Mouse (Mus musculus) hindbrain, embryonic 11.5 days (tissue): ENCODE measurements around the gene Slc26a10. TPM values are rescaled to one million over a fixed set of nuclear protein-coding genes. Genes with fewer than 3 reads are reported as not detected.
A peak's percentile ranks its signal among the peaks of the same experiment; 100 is the strongest.

Source experiments
- ATAC-seq: fragments of 200-750 bp; cut with Nextera tagmentation; 2 replicates; pipeline ENCODE4 v1.8.0; 2017; ENCODE audit warnings: mild to moderate bottlenecking, moderate TSS enrichment, moderate library complexity; ENCODE audit not compliant: low FRiP score
- DNase-seq: peaks from one replicate; pipeline ENCODE4 v3.0.0-alpha.2; 2015; ENCODE audit warnings: low spot score
- H3K27ac ChIP-seq: fragments of 300-500 bp; sonication (generic); 2 replicates; pipeline ENCODE4 v1.5.1; 2014; ENCODE audit warnings: mild to moderate bottlenecking, low read depth, low read length
- H3K27me3 ChIP-seq: fragments of 300-500 bp; sonication (generic); 2 replicates; pipeline ENCODE4 v1.6.1; 2014; ENCODE audit warnings: mild to moderate bottlenecking, low read length, moderate library complexity, mixed read lengths; ENCODE audit not compliant: control insufficient read depth, insufficient read depth
- H3K36me3 ChIP-seq: fragments of 300-500 bp; sonication (generic); 2 replicates; pipeline ENCODE4 v1.6.1; 2014; ENCODE audit warnings: mild to moderate bottlenecking, low read length, moderate library complexity, mixed read lengths; ENCODE audit not compliant: control insufficient read depth, insufficient read depth
- H3K4me1 ChIP-seq: fragments of 300-500 bp; sonication (generic); replicated peaks from 2 replicates; pipeline ENCODE4 v1.6.1; 2014; ENCODE audit warnings: low read length, mixed read lengths; ENCODE audit not compliant: control insufficient read depth, insufficient read depth
- H3K4me2 ChIP-seq: fragments of 300-500 bp; sonication (generic); replicated peaks from 2 replicates; pipeline ENCODE4 v1.6.1; 2014; ENCODE audit warnings: mild to moderate bottlenecking, low read depth, low read length
- H3K4me3 ChIP-seq: fragments of 300-500 bp; sonication (generic); 2 replicates; pipeline ENCODE4 v1.5.1; 2014; ENCODE audit warnings: low read depth, low read length
- H3K9ac ChIP-seq: fragments of 300-500 bp; sonication (generic); 2 replicates; pipeline ENCODE4 v1.6.1; 2014; ENCODE audit warnings: low read depth, low read length
- H3K9me3 ChIP-seq: fragments of 300-500 bp; sonication (generic); 2 replicates; pipeline ENCODE4 v1.6.1; 2016; ENCODE audit warnings: low read length; ENCODE audit not compliant: control insufficient read depth
- WGBS: fragments of 180-500 bp; shearing (Covaris S2); extraction: QIAGEN DNeasy Blood & Tissue Kit; methylation state at CpG from one replicate; pipeline ENCODE4 v1.1.7; 2014; 5-methylcytosine and 5-hydroxymethylcytosine counted together
- polyA plus RNA-seq: library from polyadenylated mRNA; unstranded; fragments of >200 nt; fragmentation: Nextera tagmentation; extraction: Ambion mirVana; gene quantifications from 2 replicates; pipeline ENCODE4 v1.2.1, GENCODE M21; 2014

The Slc26a10 gene
- polyA plus RNA-seq, 1 experiment from 2014 or later: 0.73 TPM

DNA sequence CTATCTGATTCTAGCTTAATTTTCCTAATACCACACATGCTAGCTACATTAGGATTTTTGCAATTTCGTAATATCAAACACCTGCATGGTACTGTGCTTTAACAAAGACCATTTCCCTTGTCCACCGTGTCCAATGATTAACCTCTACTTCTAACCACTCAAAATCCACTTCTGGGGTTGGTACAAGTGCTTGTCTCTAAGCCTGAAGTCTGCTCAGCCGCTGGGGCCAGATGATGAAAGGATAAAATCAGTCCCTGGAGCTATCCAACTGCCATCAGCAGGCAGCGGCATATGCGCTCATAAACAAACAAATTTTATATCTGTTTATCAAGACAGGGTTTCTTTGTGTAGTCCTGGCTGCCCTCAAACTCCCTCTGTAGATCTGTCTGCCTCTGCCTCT, 24.1 kb upstream of the Slc26a10 start:
- H3K4me2 ChIP-seq: no peak overlapping the region
- no peak for DNase-seq
- no peak for ATAC-seq
- WGBS: 94% methylated on average over 5 of the region's 5 CpGs
- H3K9ac ChIP-seq: no peak overlapping the region
- H3K4me1 ChIP-seq: no peaks in the 10 kb centered on the region
- H3K9me3 ChIP-seq: no peaks in the 10 kb centered on the region
- H3K27ac ChIP-seq: no peak overlapping the region
- H3K4me3 ChIP-seq: no peak overlapping the region
- no peaks in the 10 kb centered on the region for H3K27me3 ChIP-seq
- H3K36me3 ChIP-seq: 0 out of 2 replicates have a peak, but pooled peaks cover 4% of the 10 kb centered on the region

DNA sequence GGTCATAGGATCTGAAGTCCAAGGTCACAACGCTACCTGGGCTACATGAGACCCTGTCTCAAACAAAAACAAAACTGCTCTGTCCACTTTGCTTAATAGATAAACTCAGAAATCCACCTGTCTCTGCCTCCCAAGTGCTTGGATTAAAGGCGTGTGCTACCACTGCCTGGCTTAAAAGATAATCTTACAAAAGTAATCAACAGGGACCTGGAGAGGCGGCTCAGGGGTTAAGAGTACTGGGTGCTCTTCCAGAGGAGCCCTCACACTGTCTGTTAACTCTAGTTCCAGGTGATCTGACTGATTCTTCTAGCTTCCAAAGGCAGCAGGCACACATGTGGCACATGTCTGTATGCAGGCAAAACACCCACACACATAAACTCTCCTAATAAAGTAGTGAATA, 22.7 kb upstream of the Slc26a10 start:
- Histone ChIP-seq H3K27me3 (no peaks in the 10 kb centered on the region), H3K4me2 (no peak overlapping the region), H3K4me3 (no peak overlapping the region), H3K36me3 (0 out of 2 replicates have a peak, but pooled peaks cover 4% of the 10 kb centered on the region), H3K27ac (no peak overlapping the region), H3K9me3 (no peaks in the 10 kb centered on the region), H3K9ac (no peak overlapping the region), H3K4me1 (no peaks in the 10 kb centered on the region)
- ATAC-seq (no peak), DNase-seq (no peak)
- WGBS: 97% methylated on average over 3 of the region's 3 CpGs

DNA sequence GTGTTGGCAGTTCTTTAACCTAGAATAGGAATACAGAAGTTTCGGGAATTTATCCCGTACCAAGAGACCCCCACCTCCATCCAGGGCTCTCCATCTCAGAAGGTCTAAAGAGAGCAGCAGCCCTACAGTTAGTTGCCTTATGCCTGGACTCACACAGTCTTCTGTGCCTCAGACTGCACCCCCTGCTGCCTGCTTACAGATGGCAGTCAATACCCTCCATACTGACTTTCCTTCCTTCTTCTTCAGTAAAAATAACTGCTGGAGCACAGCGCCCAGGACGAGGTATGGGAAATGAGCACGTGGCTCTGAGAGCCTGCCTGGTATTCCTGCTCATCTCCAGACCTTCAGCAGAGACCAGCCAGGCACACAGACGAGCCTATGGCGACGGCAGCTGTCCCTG, 19.8 kb upstream of the Slc26a10 start:
- Histone ChIP-seq H3K9me3 (no peaks in the 10 kb centered on the region), H3K4me1 (0 out of 2 replicates have a peak, but pooled peaks cover 3% of the 10 kb centered on the region), H3K36me3 (no peaks in the 10 kb centered on the region), H3K27me3 (no peaks in the 10 kb centered on the region), H3K9ac (no peak overlapping the region), H3K4me3 (no peak overlapping the region), H3K4me2 (no peak overlapping the region), H3K27ac (no peak overlapping the region)
- no peak for ATAC-seq
- DNase-seq: no peak
- WGBS: 85% methylated on average over 8 of the region's 8 CpGs

DNA sequence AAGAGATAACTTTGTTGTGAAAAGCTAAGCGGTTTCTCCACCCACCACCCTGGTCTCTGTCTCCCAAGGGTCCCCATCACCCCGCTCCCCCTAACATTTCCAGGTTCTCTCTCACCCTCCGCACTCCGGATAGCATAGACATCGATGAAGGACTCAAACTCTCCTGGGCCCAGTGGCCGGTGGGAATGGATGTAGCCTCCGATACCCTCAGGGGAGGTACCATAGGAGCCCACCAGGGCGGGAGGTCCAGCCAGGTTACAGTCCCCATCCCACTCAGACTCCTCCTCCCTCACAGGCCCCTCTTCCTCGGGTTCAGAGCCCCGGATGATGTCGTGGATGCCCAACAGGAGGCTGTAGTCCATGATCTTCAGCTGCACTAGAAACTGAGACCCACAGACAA, 19.0 kb upstream of the Slc26a10 start:
- no peak overlapping the region for H3K9ac ChIP-seq
- WGBS: 85% methylated on average over 11 of the region's 11 CpGs

DNA sequence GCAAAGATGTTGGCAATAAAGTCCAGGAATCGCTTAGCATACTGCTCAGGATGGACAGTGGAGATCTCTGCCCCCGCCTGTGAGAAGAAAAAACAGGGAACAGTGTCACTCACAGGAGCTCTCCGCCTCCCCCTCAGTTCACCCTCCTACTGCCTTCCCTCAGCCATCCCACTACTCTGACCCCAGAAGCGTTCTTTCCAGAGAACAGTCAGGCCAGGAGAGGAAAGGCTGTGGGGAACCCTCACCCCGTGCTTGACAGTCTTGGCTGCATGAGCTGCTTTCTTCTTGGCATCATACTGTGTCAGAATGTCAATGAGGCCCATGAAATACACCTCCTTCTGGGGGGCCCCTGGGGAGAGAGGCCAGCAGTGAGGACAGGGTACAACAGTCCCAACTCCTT, 18.6 kb upstream of the Slc26a10 start:
- WGBS: 68% methylated on average over 5 of the region's 5 CpGs
- Histone ChIP-seq H3K4me1 (0 out of 2 replicates have a peak, but pooled peaks cover 8% of the 10 kb centered on the region), H3K27ac (no peak overlapping the region), H3K4me2 (no peak overlapping the region), H3K27me3 (no peaks in the 10 kb centered on the region), H3K36me3 (no peaks in the 10 kb centered on the region), H3K9ac (no peak overlapping the region), H3K4me3 (no peak overlapping the region), H3K9me3 (no peaks in the 10 kb centered on the region)
- DNase-seq: no peak
- ATAC-seq: no peak

More for the DNA sequence above, 19.0 kb upstream of the Slc26a10 start:
- no peak for ATAC-seq
- Histone ChIP-seq H3K4me3 (no peak overlapping the region), H3K9me3 (no peaks in the 10 kb centered on the region), H3K4me1 (0 out of 2 replicates have a peak, but pooled peaks cover 7% of the 10 kb centered on the region), H3K27ac (no peak overlapping the region), H3K4me2 (no peak overlapping the region), H3K27me3 (no peaks in the 10 kb centered on the region), H3K36me3 (no peaks in the 10 kb centered on the region)
- DNase-seq: no peak

DNA sequence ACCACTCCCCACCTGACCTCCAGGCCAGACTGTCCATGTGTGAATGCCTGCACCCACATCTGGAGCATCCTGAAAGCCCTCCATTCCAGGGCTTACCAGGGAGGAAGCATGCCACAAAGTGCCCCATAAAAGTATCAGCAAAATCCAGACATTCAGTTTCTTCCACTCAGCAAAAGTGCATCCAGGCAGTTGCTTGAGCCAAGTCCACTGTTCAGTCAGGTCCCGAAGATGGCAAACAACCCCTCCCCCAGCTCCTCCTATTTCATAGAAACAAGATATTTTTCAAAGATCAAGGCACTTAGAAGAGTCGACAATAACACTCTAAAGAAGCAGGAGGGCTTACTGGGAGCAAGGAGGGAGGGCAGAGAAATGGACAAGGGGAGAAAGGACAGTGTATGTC, 18.0 kb upstream of the Slc26a10 start:
- Histone ChIP-seq H3K4me1 (0 out of 2 replicates have a peak, but pooled peaks cover 8% of the 10 kb centered on the region), H3K36me3 (no peaks in the 10 kb centered on the region), H3K9ac (no peak overlapping the region), H3K4me2 (no peak overlapping the region), H3K9me3 (no peaks in the 10 kb centered on the region), H3K27me3 (no peaks in the 10 kb centered on the region), H3K4me3 (no peak overlapping the region), H3K27ac (no peak overlapping the region)
- ATAC-seq (no peak), DNase-seq (no peak)
- WGBS: 81% methylated on average over 2 of the region's 2 CpGs

DNA sequence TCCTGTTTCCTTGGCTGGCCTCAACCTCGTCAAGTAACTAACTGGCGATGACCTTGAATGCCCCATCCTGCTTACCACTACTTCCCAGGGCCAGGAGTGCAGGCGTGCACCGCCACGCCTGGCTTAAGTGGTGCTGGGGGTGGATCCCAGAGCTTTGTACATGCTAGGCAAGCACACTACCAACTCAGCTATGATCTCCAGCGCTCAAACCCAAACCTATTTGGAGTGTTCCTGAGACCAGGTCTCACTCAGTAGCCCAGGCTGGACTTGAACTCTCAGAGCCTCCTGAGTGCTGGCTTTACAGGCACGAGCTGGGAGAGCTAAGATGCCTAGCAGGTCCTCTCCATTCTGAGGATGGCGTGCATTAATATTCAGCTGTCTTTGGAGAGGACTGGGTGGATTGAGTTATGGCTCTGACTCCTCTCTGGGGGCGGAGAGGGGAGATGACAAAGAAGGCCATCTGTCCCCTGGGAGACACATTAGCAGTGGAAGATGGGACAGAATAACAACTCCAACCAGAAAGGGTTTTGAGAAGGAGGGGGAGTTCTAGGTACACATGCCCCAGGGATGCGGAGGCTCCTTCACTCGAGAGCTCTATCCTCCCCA, 17.2 kb upstream of the Slc26a10 start:
- Histone ChIP-seq H3K27me3 (no peaks in the 10 kb centered on the region), H3K9me3 (no peaks in the 10 kb centered on the region), H3K4me3 (no peak overlapping the region), H3K4me2 (no peak overlapping the region), H3K36me3 (0 out of 2 replicates have a peak, but pooled peaks cover under 1% of the 10 kb centered on the region), H3K4me1 (0 out of 2 replicates have a peak, but pooled peaks cover 8% of the 10 kb centered on the region), H3K9ac (no peak overlapping the region), H3K27ac (no peak overlapping the region)
- DNase-seq (no peak), ATAC-seq (no peak)
- 84% methylated on average over 11 of the region's 11 CpGs for WGBS

DNA sequence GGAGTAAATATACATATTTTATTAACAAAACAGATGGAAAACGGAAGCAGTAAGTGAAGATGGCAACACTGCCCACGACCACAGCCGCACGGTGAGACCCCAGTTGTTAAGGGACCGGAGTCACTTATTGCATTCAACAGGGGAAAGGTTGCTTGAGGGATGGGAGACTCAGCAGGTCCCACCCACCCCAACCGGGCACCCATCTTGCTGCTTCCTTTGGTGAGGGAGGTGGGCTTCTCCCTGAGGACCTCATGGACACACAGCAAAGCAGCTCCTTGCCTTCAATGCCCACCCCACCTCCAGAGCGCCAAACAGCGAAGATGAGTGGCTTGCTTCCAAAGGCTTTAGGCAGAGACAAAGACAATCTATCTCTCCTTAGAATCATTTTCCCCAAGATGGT, 16.7 kb upstream of the Slc26a10 start:
- H3K4me3 ChIP-seq: no peak overlapping the region
- H3K9ac ChIP-seq: no peak overlapping the region
- H3K9me3 ChIP-seq: no peaks in the 10 kb centered on the region
- 0 out of 2 replicates have a peak, but pooled peaks cover 3% of the 10 kb centered on the region for H3K36me3 ChIP-seq
- 93% methylated on average over 8 of the region's 8 CpGs for WGBS
- no peaks in the 10 kb centered on the region for H3K27me3 ChIP-seq
- H3K27ac ChIP-seq: no peak overlapping the region
- DNase-seq (no peak), ATAC-seq (no peak)
- 0 out of 2 replicates have a peak, but pooled peaks cover 8% of the 10 kb centered on the region for H3K4me1 ChIP-seq
- no peak overlapping the region for H3K4me2 ChIP-seq

DNA sequence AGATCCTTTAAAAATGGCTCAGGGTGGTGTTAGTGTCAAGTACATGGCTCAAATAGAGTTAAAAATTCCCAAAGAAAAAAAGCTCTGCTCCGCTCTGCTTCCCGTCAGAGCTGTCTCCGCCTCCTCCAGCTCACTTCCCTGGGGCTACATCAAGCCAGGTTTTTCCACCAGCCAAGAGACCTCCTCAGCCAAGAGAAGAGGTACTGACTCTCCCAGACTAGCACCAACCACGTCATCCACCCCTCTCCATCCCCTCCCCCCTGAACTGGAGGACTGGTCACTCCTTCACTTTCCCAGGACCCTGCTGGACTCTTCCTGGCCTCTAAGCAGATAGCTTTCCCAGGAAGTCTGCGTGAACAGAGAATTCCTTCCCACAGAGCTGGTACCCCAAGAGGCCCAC, 15.9 kb upstream of the Slc26a10 start:
- Histone ChIP-seq H3K4me3 (peak overlapping the region; percentile 94), H3K27me3 (no peaks in the 10 kb centered on the region), H3K4me1 (0 out of 2 replicates have a peak, but pooled peaks cover 8% of the 10 kb centered on the region), H3K27ac (peak overlapping the region; percentile 90), H3K36me3 (0 out of 2 replicates have a peak, but pooled peaks cover 3% of the 10 kb centered on the region), H3K9ac (no peak overlapping the region; the same call in 1 of the 2 replicates), H3K4me2 (peak overlapping the region; percentile 92), H3K9me3 (no peaks in the 10 kb centered on the region)
- 3% methylated on average over 5 of the region's 5 CpGs for WGBS
- peak; percentile 55 for DNase-seq
- ATAC-seq: peak; percentile 33; the same call in 1 of the 2 replicates
